Mouse (Mus musculus) ovary, postnatal 36 days (tissue): ENCODE data around the gene Ext2.

Experiments used
- DNase-seq: peaks from one replicate; pipeline ENCODE4 v3.0.0; 2022; ENCODE audit warnings: low spot score, mixed read lengths

The Ext2 gene

DNA sequence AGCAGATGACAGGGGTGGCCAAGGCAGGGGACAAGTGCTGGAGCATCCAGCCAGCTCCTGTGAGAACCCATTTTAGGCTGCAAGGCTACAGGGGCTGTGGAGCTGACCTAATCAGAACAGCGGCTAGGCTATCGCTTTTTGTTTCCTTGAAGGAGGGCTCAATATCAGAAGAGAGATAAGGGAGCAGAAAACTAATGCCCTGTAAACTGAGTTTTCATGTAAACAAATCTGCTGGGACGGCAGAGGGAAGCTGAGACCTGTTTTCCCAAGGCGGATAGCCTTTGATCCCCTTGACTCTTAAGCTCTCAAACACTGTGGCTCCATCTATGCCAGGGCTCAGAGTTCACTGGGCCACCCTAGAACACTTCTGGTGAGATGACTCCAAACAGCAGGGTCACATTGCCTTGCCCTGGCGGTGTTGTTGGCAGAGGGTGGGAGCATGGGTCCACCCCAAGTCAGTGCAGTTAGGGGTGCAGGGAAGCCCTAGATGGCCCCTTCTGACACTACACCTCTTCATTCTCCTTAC, 83.3 kb downstream of the Ext2 start:
- peak; percentile 21 for DNase-seq

DNA sequence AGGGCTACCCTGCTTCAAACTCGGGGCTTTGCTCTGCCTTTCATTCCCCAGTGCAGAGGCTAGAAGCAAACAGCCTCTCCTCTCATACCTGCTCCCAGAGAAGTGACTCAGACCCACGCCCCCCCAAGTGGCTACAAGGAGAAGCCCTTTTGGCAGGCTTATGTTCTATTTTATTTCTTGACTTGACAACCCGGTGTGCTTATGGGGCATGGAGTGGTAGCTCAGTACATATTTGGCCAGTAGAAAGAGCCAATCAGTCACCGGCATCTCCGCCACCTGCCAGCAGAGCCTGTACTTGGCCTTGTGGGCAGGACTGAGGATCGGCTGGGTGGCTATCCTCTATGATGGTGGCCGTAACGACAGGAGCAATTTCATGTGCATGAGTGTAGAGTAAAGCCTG, 85.2 kb downstream of the Ext2 start:
- DNase-seq: no peak

DNA sequence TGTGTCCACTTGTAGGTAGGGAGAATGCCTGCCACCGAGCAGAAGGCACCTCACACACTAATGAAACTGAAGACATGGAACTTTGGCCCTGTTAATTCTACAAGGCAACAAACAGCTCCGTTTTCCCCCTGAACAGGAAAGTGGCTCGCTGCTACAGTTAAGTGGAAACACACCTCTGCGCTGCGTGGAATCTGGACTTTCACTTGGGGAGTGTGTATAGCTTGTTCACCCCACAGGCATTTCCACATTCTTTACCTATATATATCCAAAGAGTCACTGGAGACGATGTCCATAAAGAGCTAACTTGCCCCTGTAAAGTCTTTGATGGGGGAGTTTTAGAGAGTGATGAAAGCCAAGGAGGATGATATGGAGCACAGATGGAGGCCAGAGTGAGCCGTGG, 89.7 kb downstream of the Ext2 start:
- no peak for DNase-seq

DNA sequence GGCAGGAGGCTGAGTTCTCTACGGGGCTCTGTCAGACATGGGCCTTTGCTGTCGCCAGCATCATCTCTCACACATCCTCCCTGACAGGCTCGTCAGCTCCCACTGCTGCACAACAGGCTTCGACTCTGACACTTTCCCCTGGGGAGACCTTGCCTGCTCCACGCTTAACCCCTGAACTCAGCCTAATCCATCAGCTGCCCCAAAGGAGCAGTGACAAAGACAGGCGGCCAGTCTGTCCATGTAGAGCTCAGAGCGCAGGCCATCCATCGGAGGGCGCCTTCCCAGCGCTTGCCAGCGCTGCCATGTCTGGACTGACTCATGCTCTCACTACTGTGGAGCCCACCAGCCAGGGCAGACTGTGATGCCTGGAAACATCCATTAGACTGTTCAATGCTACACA, 92.8 kb downstream of the Ext2 start:
- no peak for DNase-seq

DNA sequence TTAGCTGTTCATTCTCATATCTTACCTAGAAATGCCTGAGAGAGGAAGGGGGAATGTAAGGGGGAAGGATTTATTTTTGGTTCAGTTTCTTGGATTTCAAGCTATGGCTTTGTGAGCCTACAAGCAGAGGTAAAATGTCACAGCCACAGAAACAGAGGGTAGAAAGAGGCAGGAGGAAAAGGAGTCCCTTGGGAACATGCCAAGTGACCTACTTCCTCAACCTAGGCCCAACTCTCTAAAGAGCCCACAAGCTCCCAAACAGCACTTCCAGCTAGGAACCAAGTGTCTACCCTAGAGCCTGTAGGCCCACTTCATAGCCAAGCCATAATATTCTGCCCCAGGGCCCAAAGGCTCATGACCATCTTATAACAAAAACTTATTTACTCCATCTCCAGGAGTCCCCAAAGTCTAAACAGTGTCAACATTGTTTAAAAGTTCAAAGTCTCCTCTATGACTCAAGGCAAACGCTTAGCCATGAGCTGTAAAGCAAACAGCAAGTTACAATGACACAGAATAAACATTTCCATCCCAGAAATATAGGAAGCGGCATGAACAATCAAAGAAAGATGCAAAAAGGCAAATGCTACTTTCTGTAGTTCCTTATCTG, 99.1 kb downstream of the Ext2 start:
- DNase-seq: no peak

DNA sequence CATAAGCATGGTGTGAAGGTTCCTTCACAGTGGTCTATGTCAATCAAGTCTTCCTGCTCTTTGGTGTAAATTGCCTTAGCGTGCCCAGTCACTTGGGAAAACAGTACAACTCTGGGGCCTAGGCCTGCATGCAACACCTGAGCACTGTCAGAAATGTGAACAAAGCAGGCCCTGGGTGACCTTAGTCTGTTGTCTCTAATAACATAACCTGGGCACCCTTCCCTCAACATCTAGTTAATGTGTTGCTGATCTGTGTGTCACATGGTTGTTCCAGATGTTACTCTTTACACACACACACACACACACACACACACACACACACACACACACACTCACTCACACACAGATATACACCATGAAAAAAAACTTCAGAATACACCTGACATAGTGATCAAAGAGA, 101.4 kb downstream of the Ext2 start:
- DNase-seq: no peak

DNA sequence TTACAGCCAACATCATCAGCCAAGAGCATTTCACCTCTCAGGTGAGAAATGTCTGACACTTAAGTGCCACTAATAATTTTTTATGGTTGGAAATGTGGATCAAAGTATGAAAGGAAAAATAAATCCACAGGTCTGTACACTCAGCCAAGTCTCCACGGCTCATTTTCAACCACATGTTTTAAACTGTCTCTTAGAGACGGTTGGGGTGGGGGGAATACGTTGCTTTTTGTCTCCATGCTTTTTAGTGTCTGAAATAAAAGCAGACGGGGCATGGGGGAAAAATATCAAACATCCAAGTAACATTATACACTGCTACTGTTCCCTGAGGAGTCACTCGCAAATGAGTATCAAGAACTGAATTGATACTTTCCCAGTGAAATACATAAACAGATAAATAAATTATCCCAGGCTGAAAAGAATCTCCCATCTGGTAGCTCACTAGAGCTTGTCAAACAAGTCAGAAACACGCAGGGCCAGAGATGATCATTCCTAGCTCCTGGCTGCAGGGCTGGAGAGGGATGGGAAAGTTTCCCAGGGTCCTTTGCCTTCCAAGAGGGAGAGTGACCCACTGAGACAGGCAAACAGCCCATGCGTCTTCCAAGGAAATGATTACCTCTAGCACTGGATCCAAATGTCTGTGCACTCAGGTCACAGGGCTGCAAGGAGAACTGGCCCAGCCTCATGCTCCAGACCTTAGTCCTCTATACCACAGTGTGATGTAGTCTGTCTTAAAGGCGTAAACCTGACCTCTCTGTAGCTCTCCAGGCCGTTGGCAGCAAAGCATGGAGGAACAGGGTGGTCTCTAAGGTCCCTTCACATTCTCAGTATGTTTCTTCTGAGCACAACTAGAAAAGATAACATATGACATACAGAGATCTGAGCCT, 102.3 kb downstream of the Ext2 start:
- DNase-seq: no peak

DNA sequence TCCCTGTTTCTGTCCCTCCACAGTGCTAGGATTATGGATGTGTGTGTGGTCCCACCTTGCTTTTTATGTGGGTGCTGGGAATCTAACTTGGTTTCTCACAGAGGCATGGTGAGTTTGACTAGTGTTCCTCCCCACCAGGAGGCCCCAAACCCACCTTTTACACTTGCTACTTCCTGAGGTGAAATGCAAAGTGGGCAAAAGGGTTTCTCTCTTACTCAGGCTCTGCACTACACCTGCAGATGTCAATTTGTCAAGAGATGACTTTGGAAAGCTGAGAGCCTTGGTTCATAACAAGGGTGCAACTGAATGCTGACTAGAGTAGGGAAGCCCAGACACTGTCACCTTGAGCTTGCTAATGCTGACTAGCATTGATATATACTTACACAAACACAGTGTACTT, 109.1 kb downstream of the Ext2 start:
- DNase-seq: no peak

DNA sequence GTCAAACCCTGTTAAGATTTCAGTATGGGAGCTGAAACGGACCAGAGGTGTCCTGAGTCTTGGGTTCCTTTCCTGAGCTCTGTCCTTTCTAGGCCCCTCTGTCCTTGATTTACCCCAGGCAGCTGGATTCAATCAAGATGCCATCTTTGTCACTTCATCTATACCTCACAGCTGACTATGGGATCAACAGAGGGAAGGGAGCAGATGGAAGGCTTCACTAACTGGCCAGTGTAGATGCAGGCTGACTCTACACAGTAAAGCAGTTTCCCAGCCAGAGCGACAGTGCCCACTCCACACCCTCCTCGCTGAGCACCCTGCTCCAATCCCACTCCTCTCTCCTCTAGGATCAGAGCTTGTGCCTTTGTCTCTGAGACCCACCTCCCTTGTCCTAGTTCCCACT, 110.9 kb downstream of the Ext2 start:
- DNase-seq: no peak

DNA sequence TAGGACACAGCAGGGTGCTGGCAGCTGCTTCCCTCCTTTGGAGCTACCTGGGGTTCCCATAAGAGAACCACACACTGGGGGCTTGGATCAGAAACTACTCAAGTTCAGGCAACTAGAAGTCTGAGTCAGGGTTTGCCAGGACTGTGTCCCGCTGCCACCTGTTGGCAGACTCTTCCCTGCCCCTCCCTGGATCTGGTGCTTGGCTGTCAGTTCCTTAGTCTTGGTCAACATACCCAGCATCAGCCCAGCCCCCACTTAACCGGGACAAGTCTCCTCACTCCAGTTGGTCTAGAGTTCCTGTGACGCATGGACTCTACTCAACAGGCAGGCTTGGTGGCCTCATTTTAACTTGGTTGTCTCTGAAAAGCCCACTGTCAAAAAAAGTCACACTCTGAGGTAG, 112.7 kb downstream of the Ext2 start:
- no peak for DNase-seq

DNA sequence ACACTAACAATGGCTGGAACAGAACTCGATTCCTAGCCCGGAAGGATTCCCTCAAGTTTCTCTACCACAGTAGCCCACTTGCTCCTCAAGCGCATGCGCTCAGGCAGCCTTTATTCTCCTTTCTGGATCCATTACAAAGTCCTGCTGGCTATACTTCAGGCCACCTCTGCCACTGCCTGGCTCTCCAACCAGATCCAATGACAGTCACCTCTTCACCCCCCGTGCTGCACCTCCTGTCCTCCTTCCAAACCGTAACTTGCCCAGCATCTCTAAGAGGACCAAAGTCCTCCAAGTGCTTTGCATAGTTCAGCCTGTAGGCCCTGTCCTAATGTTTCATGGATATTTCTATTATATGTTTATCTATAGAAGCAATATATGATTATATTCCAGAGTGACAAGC, 113.1 kb downstream of the Ext2 start:
- DNase-seq: no peak

DNA sequence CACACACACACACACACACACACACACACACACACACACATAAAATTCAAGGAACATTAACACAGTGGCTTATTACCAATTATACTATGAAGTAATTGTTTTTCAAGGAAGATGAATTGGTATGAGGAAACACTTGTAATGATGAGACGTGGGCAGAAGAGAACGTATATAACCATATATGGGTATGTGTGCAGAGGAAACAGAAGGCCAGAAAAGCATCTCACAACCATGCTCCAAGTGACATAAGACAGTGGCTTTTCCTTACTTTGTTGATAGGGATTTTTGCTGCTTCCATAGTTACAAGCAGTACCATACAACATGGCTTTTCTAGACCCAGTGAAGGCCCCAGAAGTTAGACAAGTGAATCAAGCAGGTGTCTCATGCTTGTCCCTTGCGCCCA, 115.5 kb downstream of the Ext2 start:
- no peak for DNase-seq

DNA sequence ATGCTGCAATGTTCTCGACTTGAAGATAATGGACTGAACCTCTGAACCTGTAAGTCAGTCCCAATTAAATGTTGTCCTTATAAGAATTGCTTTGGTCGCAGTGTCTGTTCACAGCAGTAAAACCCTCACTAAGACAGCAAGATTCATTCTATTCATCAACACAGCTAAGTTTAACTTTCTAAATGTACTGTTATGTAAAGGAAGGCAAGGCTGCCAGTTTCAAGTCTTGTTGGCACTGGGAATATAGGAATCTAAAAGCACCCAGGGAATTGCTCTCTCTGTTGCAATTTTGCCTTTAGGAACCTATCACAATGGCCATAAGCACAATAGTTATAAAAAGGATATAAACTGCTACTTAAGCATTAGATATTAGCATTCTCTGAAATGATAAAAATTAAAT, 116.0 kb downstream of the Ext2 start:
- DNase-seq: no peak

DNA sequence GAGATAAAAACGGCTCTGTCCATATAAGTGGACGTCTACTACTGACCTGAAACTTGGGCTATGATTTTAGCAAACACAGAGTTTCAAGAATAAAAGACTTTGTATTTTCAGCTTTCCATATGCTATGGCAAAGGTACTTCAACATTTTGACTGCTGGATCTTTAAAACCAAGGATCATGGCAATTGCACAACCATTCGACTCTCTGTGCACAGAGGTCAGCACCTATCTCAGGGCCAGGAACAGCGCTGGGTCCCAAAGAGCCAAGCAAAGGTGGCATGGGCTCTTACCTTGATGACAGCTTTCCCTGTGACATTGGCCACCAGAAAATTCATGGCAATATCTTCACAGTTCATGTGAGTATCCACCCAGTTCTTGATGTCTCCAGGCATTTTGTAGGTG, 118.2 kb downstream of the Ext2 start:
- no peak for DNase-seq

DNA sequence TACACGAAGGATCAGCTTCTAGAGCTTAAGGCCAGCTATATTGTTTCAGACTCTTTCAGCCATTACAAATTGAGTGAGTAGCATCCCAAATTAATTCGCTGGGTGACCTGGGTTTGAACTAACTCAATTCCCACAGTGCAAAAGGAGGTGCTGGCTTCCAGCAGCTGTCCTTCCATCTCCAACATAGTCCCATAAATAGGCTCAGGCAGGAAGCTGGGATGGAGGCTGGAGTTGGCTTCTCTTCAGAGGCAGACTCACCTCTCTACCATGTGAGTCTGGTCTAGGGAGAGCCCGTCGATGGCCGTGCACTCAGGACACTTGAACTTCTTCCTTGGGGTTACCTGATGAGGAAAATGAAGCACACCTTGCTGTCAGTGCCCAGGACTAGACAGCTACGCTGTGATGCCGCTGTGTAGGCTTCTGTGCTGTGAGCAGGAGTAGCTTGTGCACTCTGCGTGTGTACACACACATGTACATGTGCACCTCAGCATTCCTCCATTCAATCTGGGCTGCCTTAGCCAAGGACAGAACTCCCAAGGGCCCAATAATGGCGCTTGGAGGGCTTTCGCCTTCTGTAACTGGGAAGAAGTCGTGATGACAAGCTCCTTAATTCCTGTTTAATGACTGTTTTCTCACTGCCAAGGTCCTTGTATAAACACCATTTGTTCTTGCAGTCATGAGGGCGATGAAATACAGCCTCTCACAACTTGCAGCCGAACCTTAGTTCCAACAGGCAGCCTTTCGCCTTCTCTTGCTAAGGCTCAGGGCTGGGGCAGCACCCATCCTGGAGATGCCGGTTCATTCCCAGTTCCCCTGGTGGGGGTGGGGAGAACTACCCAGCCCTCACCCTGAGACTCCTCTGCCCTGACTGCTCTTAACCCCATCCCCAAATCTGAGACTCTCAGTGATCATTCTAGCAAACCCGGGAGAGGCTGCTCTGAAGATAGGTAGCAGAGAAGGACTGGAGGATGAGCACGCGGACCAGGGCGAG, 119.1 kb downstream of the Ext2 start:
- DNase-seq: no peak

DNA sequence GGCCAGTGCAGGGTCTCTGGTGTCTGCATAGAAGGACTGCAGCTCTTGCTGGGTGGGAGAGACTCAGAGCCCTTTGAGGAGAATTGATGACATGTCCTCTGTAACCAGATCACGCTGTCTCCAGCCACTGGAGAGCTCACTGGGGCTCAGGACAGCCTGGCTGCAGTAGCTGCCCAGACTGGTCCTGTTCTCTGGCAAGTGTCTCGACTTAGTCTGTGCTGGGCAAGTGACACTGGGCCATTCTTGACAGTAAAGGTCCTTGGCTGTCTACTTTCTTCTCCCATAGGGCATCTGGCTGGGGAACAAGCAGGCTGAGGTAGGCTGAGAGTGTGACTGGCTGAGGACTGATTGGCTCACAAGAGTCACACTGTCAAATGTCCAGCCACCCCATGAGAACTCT, 123.0 kb downstream of the Ext2 start:
- DNase-seq: no peak

DNA sequence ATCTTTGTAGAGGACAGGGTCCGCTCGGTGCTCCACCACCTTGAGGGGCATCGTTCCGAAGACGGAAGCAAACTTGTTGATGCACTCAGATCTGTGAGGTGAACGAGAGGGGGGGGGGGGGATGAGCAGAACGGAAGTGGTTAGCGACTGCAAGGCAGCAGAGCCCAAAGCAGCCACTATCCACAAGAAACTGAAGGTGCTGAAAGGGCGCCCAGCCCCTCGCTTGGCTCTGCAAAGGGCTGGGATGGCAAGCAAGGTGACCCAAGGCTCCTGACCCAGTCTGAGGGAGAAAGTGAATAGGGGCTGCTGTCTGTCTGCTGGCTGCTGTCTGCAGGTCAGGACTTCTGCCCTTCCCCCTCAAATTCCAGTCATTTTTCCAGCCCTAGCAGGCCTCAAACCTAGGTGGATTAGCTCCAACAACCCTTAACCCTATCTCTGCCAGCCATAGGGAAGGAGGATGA, 126.2 kb downstream of the Ext2 start:
- DNase-seq: no peak

DNA sequence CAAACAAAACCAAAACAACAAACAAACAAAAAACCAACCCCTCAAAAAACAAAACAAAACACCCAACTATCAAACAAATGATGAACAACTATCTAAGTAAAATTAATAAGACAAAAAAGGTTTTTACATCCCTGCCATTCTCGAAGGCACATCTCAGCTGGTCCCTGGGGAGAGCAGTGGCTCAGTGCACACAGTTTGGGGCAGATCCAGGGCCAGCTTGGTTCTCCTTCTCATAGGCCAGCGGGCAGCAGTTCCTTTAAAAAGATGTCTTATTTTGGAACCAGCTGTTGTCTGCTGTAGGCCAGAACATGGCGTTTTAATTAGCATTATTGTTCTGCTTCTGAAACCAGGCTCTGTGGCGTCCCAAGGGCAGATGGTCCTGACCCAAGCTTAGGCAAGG, 129.3 kb downstream of the Ext2 start:
- no peak for DNase-seq

DNA sequence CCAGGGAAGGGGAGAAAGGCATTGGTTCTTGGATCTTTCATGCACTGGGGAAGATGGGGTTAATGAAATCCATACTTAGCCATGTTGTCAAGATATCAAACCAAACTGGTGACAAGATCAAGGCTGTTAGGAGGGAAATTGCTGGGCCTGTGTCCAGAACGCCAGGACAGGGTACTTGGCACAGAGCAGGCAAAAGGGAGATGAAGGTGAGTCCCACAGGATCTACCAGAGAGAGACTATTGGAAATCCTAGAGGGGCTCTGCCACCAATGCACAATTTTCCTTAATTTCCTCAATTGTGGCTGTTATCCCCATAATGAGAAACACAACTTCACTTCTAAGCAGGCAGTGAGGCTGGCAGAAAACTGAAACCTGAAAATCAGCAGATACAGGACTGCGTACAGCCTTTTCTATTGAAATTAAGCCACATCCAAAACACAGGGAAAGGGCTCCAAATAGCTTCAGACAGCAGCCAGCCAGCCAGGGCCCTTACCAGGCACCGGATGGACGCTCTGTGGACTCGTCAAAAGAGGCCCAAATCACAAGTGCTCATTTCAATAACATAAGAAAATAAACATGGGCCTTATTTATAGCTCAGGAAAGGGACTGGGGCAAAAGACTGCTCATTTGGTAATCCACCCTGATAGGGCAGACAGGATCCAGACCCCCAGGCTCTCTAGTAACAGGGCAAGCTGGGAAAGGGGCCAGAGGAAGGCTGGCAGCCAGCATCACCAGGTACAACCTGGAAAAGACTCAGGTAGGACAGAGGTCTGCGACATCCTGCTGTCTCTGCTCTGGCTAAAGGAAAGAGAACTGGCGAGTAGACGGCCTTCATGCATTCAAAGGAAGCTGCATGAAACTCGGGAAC, 132.1 kb downstream of the Ext2 start:
- DNase-seq: no peak

DNA sequence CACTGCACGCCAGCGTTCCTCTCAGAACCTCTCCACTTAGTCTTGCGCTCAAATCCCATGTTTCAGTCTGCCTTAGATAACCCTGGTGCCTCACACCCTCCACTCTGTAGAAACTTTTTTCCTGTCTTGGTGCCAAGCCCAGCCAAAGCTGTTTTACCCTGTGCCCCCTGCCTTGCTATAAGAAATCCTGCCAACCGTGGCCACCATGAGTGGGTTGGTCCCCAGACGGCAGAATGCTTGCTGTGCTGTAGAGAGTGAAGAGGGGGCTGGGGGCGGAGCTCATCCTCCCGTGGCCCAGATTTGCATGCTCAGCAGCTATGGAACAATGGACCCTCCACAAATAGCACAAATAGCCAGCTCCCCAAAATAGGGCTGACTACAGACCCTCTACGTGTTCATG, 138.7 kb downstream of the Ext2 start:
- no peak for DNase-seq

DNA sequence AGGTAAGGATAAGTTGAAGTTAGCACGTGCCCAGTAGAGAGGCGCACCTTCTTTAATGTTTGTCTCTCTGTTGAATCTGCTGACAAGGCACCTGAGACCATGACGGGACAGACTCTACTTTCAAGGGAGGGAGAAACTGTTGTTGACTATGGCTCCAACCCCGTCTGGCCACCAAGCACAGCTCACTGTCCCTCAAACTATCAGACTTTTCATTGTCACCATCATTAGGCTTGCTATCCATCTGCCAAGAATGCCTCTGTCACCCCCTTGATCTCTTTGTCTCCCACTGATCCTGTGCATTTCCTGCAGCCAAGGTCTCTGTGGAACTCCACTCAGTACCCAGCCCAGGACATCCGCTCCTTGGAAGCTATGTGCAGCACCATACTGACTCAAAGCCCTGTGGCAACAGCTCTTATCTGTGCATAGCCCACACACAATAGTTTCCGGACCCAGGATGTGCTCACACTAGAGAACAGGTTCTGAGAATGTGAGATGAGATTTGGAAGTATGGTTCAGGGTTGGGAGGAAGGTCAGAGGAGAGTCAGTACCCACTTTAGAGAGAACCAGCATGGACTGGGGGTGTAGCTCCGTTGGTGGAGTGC, 139.7 kb downstream of the Ext2 start:
- no peak for DNase-seq
